Mouse (Mus musculus) brain, embryonic 14.5 days (tissue): Measurements from ENCODE around the gene Zfp362. TPM values are rescaled to one million over a fixed set of nuclear protein-coding genes. Genes with fewer than 3 reads are reported as not detected.

Experiments used
- DNase-seq: peaks from one replicate; pipeline ENCODE4 v3.0.0-alpha.2; 2011; ENCODE audit warnings: low read depth
- CTCF ChIP-seq: fragments of 200-500 bp; IDR thresholded peaks from 2 replicates; pipeline ENCODE4 v1.5.1; 2012; ENCODE audit warnings: inconsistent platforms, mild to moderate bottlenecking, moderate library complexity, borderline replicate concordance; ENCODE audit not compliant: insufficient read depth, insufficient read length; ENCODE audit errors: extremely low read depth
- POLR2A ChIP-seq: fragments of 200-500 bp; IDR thresholded peaks from 2 replicates; pipeline ENCODE4 v1.6.1; 2012; ENCODE audit warnings: mild to moderate bottlenecking, inconsistent platforms, borderline replicate concordance; ENCODE audit not compliant: poor library complexity, insufficient read depth, insufficient read length, severe bottlenecking; ENCODE audit errors: extremely low read depth
- polyA plus RNA-seq: library from polyadenylated mRNA; depleted of rRNA; stranded (reverse); fragments of >200 nt; gene quantifications from 2 replicates; pipeline ENCODE4 v1.2.3, GENCODE M21; 2012

Zfp362 gene
- polyA plus RNA-seq, 1 experiment = 94.1 TPM

GRCm38 (mm10) chr4:128751006-128751405 lies 54.8 kb downstream of the Zfp362 start:
- TF ChIP-seq CTCF = peak; percentile 45; the same call in 1 of the 2 replicates
- no peak for TF ChIP-seq POLR2A
- DNase-seq = no peak

DNA sequence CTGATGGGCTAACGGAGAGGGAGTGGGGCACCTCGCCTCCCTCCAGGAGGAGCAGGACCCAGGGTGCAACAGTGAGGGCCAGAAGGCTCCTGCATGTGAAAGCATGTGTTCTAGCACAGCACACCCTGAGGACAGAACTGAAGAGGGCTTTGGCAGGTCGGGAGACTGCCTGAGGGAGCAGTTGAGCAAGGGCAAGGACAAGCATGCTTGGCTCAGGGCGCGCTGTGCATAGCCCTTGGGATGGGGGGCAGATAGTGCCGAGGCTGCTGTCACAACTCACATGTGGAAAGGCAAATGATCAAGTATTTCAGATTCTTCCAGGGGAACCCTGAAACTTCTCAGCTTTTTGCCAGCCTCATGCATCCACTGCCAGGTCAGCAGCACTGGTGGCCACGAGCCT lies 57.5 kb downstream of the Zfp362 start:
- no peak for DNase-seq
- TF ChIP-seq POLR2A (no peak), CTCF (no peak)

DNA sequence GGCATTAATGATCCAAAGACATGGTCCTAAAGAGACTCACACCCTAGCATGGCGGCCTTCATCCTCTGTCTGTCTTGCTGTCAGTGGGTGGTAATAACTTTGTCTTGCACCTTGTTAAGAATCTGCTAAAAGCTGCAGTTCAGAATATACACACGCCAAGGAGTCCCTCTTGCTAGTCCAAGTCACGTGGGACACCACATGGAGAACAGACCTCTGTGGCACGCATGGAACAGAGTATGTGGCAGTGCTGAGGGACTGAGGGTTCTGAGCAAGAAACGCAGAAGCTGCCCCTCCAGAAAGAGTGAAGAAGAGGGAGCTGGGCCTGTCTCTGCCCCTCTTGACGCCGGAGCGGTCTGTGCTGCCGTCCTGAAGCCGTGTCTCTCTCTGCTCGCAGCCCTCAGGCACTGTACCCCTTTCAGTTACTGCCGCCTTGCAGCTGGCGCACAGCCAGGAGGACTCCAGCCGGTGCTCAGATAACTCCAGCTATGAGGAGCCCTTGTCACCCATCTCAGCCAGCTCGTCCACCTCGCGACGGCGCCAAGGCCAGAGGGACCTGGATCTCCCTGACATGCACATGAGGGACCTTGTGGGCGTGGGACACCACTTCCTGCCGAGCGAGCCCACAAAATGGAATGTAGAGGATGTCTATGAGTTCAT lies 58.1 kb downstream of the Zfp362 start:
- TF ChIP-seq CTCF (no peak), POLR2A (no peak)
- no peak for DNase-seq

GRCm38 (mm10) chr4:128745160-128745559 lies 60.7 kb downstream of the Zfp362 start:
- no peak for TF ChIP-seq POLR2A
- TF ChIP-seq CTCF = no peak
- no peak for DNase-seq

DNA sequence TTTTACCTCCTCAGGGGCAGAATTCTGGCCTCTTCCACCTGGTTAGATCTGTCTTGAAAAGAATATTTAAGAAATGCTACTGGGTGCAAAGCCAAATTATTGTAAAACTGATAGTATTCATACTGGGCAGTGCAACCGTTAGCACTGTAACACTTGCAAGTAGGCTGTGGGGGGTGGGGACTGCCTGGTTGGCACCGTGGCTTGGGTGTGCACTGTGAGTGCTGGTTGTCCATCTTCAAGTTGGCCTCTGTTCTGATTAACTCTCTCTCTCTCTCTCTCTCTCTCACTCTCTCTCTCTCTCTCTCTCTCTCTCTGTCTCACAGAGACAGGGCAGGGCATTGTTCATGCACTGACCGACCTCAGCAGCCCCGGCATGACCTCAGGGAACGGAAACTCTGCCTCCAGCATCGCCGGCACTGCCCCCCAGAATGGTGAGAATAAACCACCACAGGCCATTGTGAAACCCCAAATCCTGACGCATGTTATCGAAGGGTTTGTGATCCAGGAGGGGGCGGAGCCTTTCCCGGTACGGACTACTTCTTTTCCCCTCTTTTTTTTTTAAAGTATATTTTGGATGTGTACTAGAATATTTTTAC lies 62.7 kb downstream of the Zfp362 start:
- DNase-seq = no peak
- TF ChIP-seq POLR2A = no peak
- TF ChIP-seq CTCF = no peak

GRCm38 (mm10) chr4:128742379-128742970 lies 63.4 kb downstream of the Zfp362 start:
- TF ChIP-seq CTCF = no peak
- TF ChIP-seq POLR2A = no peak
- DNase-seq = no peak

DNA sequence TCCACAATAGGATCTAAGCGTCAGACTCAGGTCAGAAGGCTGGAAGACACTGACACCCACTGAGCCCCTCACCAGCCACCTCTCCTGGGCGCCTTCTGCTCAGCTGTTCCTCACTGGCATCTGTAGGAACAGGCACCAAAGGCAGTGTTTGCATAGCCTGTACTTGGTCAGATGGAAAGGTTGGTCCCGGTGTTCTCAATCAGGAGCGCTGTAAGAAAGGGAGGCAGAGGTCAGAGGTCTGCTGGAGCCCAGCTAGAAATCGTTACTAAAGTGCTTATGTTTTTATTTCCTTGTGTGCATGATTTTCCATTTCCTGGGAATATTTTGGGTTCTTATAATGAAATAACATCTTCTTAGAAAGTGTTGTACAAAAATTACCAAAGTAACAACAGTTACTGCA lies 63.9 kb downstream of the Zfp362 start:
- no peak for DNase-seq
- TF ChIP-seq POLR2A (no peak), CTCF (no peak)

DNA sequence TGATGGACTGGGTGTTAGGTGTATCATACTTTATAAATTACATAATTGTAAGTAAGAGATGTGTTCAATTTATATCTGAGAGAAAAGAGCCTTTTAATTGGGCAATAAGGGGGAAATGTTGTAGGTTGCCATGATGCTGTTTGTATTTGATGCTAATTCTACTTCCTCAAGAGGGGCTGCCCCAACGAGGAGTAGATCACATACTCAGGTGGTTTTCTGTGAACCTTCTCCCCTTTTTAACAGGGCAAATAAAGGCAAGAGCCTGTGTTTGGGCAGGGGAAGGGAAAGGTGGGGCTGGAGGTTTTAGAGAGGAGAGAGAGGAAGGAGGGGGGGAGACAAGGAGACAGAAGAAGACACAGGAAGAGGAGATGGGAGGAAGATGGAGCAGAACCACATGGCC lies 65.0 kb downstream of the Zfp362 start:
- no peak for DNase-seq
- TF ChIP-seq CTCF (no peak), POLR2A (no peak)

DNA sequence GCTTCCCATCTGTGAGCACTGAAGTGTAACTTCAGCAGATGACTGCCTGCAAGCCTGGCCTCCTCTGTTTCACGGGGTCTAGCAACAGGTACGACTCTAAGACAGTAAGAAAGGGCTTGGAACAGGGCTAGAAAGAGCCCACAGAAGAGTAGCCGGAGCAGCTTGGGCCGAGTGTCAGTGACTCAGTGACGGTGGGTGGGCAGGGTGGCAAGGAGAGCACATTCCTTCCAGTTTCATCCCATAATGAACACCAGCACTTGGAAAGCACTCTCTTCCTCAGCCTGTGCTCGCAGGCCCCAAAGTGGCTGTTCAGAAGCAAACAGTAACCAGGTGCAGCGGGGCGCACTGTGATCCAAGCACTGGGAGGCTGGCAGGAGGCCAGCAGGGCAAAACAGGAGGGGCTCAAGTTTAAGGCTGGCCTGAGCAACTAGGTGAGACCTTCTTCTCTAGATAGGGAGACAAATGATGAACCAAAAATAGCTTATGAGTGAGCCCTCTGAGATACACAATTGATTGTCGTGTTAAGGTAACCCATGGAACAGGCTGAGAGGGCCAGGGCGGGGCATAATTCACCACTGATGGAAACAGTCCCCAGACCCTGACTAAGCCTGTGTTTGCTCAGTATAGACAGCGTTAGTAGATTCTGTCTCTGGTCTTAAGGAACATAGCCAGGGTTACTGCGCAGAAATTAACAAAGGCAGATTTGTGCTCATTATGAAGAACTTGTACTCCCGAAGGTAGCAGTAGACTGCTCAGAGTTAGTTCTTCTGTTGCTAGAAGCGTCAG lies 67.8 kb downstream of the Zfp362 start:
- no peak for TF ChIP-seq CTCF
- no peak for TF ChIP-seq POLR2A
- DNase-seq = peak; percentile 61

DNA sequence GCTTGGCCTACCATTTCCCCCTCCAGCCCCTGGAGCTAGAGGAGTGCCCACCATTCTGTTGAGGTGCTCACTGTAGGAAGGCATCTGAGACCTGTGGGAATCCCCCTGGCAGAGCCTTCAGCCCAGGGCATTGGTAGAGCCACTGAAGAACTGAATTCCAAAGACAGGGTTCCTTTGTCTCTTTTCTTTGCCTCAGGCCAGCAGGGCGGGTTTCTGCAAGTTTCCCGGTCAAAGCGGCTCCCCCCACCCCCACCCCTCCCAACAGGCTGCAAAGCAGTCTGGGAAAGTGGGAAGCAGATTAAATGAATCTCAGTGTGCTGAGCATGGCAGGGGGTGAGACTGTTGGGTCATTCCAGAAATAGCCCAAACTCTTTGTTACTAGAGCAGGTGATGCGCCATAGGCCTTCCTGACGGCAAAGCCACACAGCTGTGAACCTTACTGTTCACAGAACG lies 68.7 kb downstream of the Zfp362 start:
- DNase-seq = peak; percentile 93

More for the DNA sequence above, 68.7 kb downstream of the Zfp362 start:
- TF ChIP-seq POLR2A (no peak), CTCF (no peak)
